In genomic region chr2:150918720-150919119, GRCm38 (mm10) we compare ENCODE assay signal across 22 mouse cellular contexts. TPM values are rescaled to one million over a fixed set of nuclear protein-coding genes. Genes with fewer than 3 reads are reported as not detected.
DNase-seq lines count a peak whose midpoint lies in the region; ATAC-seq lines count a peak whose summit lies in the region.
"Had no signal": no experiment of that assay in that cellular context is flagged by ENCODE, and none has a peak within 500 bp of the region (broad histone marks: within the 10 kb centered on the region; RNA-seq: fewer than 3 reads in every experiment).

No protein-coding gene starts in this region.

- H3K9ac ChIP-seq in embryonic facial prominence, embryonic 11.5 days (replicated peaks; ENCODE audit: low read length), result no peak overlapping the region
- H3K9ac ChIP-seq in liver, embryonic 16.5 days (ENCODE audit: low read depth, low read length), result no peak overlapping the region
- H3K9ac ChIP-seq: embryonic facial prominence, embryonic 13.5 days; heart, embryonic 13.5 days; hindbrain, embryonic 15.5 days; limb, embryonic 12.5 days had no signal

- no peak overlapping the region for H3K27ac ChIP-seq in embryonic facial prominence, embryonic 11.5 days (replicated peaks; ENCODE audit: low read depth, low read length)
- H3K27ac ChIP-seq in embryonic facial prominence, embryonic 10.5 days (replicated peaks), result no peak overlapping the region
- H3K27ac ChIP-seq in liver, embryonic 16.5 days (ENCODE audit: low read length), result no peak overlapping the region
- H3K27ac ChIP-seq: embryonic facial prominence, embryonic 13.5 days; heart, embryonic 13.5 days; hindbrain, embryonic 15.5 days; left cerebral cortex, adult 2 months; limb, embryonic 12.5 days; macrophage had no signal

- WGBS in embryonic facial prominence, embryonic 11.5 days, result 91% methylated on average over 3 of the region's 3 CpGs
- 95% methylated on average over 3 of the region's 3 CpGs for WGBS in embryonic facial prominence, embryonic 10.5 days
- 72% methylated on average over 3 of the region's 3 CpGs for WGBS in liver, embryonic 16.5 days (ENCODE audit: insufficient replicate concordance)

- DNase-seq in embryonic facial prominence, embryonic 11.5 days (ENCODE audit: low spot score), result no peak
- DNase-seq in embryonic facial prominence, embryonic 10.5 days (ENCODE audit: low spot score), result no peak
- DNase-seq in CD4-positive, CD25-positive, alpha-beta regulatory T cell, adult 2 months (ENCODE audit: low read depth, low spot score), result peak; percentile 57
- no peak for DNase-seq in gastrocnemius, postnatal 36 days
- DNase-seq in gastrocnemius, adult 8-10 months (ENCODE audit: low spot score in 2 of 2), result no peak
- DNase-seq in yolk sac, embryonic 10.5 days (ENCODE audit: low spot score), result no peak
- DNase-seq: adrenal gland, postnatal 10 days; cerebellum, adult 9-10 months; kidney, adult 8-10 months; kidney, postnatal 14 days; right cerebral cortex, postnatal 4 days; thymus, postnatal 25 days had no signal

- H3K4me1 ChIP-seq in embryonic facial prominence, embryonic 11.5 days (ENCODE audit: control insufficient read depth, insufficient read depth, low read length), result no peaks in the 10 kb centered on the region
- no peaks in the 10 kb centered on the region for H3K4me1 ChIP-seq in embryonic facial prominence, embryonic 10.5 days
- no peaks in the 10 kb centered on the region; the same call in 1 of the 2 replicates for H3K4me1 ChIP-seq in liver, embryonic 16.5 days (ENCODE audit: control insufficient read depth, low read depth, low read length)
- H3K4me1 ChIP-seq: embryonic facial prominence, embryonic 13.5 days; hindbrain, embryonic 15.5 days; limb, embryonic 12.5 days had no signal

- H3K4me3 ChIP-seq in embryonic facial prominence, embryonic 11.5 days (ENCODE audit: low read depth, low read length), result no peak overlapping the region
- no peak overlapping the region for H3K4me3 ChIP-seq in embryonic facial prominence, embryonic 10.5 days
- no peak overlapping the region for H3K4me3 ChIP-seq in liver, embryonic 16.5 days (ENCODE audit: low read depth, low read length)
- H3K4me3 ChIP-seq: embryonic facial prominence, embryonic 13.5 days; heart, embryonic 13.5 days; hindbrain, embryonic 15.5 days; left cerebral cortex, adult 2 months; limb, embryonic 12.5 days had no signal

- no peaks in the 10 kb centered on the region for H3K9me3 ChIP-seq in embryonic facial prominence, embryonic 11.5 days (replicated peaks; ENCODE audit: control insufficient read depth, low read length)
- no peaks in the 10 kb centered on the region for H3K9me3 ChIP-seq in embryonic facial prominence, embryonic 10.5 days
- no peaks in the 10 kb centered on the region for H3K9me3 ChIP-seq in liver, embryonic 16.5 days (replicated peaks; ENCODE audit: control insufficient read depth, low read length)
- H3K9me3 ChIP-seq: embryonic facial prominence, embryonic 13.5 days; heart, embryonic 13.5 days; hindbrain, embryonic 15.5 days; limb, embryonic 12.5 days had no signal

- no peak overlapping the region for H3K4me2 ChIP-seq in embryonic facial prominence, embryonic 11.5 days (ENCODE audit: low read depth, low read length)
- H3K4me2 ChIP-seq in liver, embryonic 16.5 days (ENCODE audit: low read depth, low read length), result no peak overlapping the region
- H3K4me2 ChIP-seq: embryonic facial prominence, embryonic 13.5 days; heart, embryonic 13.5 days; hindbrain, embryonic 15.5 days; limb, embryonic 12.5 days; midbrain, embryonic 11.5 days had no signal

- H3K27me3 ChIP-seq in embryonic facial prominence, embryonic 11.5 days (ENCODE audit: control insufficient read depth, insufficient read depth, low read length), result no peaks in the 10 kb centered on the region
- H3K27me3 ChIP-seq in embryonic facial prominence, embryonic 10.5 days (replicated peaks; ENCODE audit: low read depth, poor library complexity, severe bottlenecking), result no peaks in the 10 kb centered on the region
- no peaks in the 10 kb centered on the region for H3K27me3 ChIP-seq in liver, embryonic 16.5 days (ENCODE audit: control insufficient read depth, insufficient read depth, low read depth, low read length)
- H3K27me3 ChIP-seq: embryonic facial prominence, embryonic 13.5 days; heart, embryonic 13.5 days; hindbrain, embryonic 15.5 days; limb, embryonic 12.5 days had no signal

- H3K36me3 ChIP-seq in embryonic facial prominence, embryonic 11.5 days (replicated peaks; ENCODE audit: control insufficient read depth, insufficient read depth, low read depth, low read length), result no peaks in the 10 kb centered on the region; the same call in 1 of the 2 replicates
- peaks cover 76% of the 10 kb centered on the region for H3K36me3 ChIP-seq in embryonic facial prominence, embryonic 10.5 days (replicated peaks)
- H3K36me3 ChIP-seq in liver, embryonic 16.5 days (ENCODE audit: control insufficient read depth, insufficient read depth), result peaks cover 13% of the 10 kb centered on the region
- H3K36me3 ChIP-seq: hindbrain, embryonic 15.5 days had no signal

- 0 out of 2 replicates have a peak, but pooled peaks have one; percentile 23 for ATAC-seq in embryonic facial prominence, embryonic 11.5 days (replicated peaks; ENCODE audit: insufficient number of reproducible peaks, low FRiP score, low TSS enrichment, low read depth)
- peak; percentile 73 for ATAC-seq in inflammation-experienced regulatory T-cells, adult 6 months
- peak; percentile 62 for ATAC-seq in liver, embryonic 16.5 days (ENCODE audit: low read depth)
- ATAC-seq: forebrain, embryonic 16.5 days had no signal

- intact Hi-C loops in gastrocnemius, postnatal 36 days (cut with DNase I), result no loop called here

RNA-seq across cellular contexts. Expression of gene Gins1, which starts 13.5 kb away (rescaled TPM):
- polyA plus RNA-seq in embryonic facial prominence, embryonic 11.5 days (2014; fragmentation: Nextera tagmentation; extraction: Ambion mirVana), result 84.5 and 87.7 TPM in 2 replicates
- polyA plus RNA-seq in embryonic facial prominence, embryonic 10.5 days (2016; fragmentation: Nextera tagmentation; extraction: Ambion mirVana), result 74.1 and 76.0 TPM in 2 replicates
- polyA plus RNA-seq in inflammation-experienced regulatory T-cells, adult 6 months (2017; shearing (Covaris generic)), result 10 to 100 TPM in 1 of 3 experiments, 1 to 10 TPM in 2; 4.6 to 21.8 (median 7.5) TPM
- 24.4 and 29.1 TPM in 2 replicates for polyA plus RNA-seq in liver, embryonic 16.5 days (2015; fragmentation: Nextera tagmentation; extraction: Ambion mirVana)
- 1 to 10 TPM; 1.3 to 2.8 TPM for total RNA-seq in gastrocnemius, postnatal 36 days (2021)
- total RNA-seq in gastrocnemius, adult 8-10 months (2022), result 1 to 10 TPM; 1.6 to 2.7 (median 1.9) TPM

RNA-seq across cellular contexts. Expression of gene Abhd12, which starts 14.2 kb away (rescaled TPM):
- polyA plus RNA-seq in embryonic facial prominence, embryonic 11.5 days (2014; fragmentation: Nextera tagmentation; extraction: Ambion mirVana), result 54.3 and 54.9 TPM in 2 replicates
- polyA plus RNA-seq in embryonic facial prominence, embryonic 10.5 days (2016; fragmentation: Nextera tagmentation; extraction: Ambion mirVana), result 46.0 and 51.3 TPM in 2 replicates
- polyA plus RNA-seq in inflammation-experienced regulatory T-cells, adult 6 months (2017; shearing (Covaris generic)), result 10 to 100 TPM in 2 of 3 experiments, 1 to 10 TPM in 1; 8.9 to 20.2 (median 18.5) TPM
- polyA plus RNA-seq in liver, embryonic 16.5 days (2015; fragmentation: Nextera tagmentation; extraction: Ambion mirVana), result 18.3 and 19.0 TPM in 2 replicates
- total RNA-seq in gastrocnemius, postnatal 36 days (2021), result 10 to 100 TPM; 24.1 to 24.8 TPM
- total RNA-seq in gastrocnemius, adult 8-10 months (2022), result 10 to 100 TPM; 22.0 to 27.5 (median 25.7) TPM

Comparison
In these comparisons a context has a peak if more than half of its experiments do, and no peak if none do; other contexts are left out.
1. ATAC-seq: peak in every context shown above with its lines; median percentile 73 in inflammation-experienced regulatory T-cells, adult 6 months; 62 in liver, embryonic 16.5 days; 23 in embryonic facial prominence, embryonic 11.5 days.